Mouse (Mus musculus) hindbrain, embryonic 11.5 days (tissue): Measurements from ENCODE around the gene Cst6. TPM values are rescaled to one million over a fixed set of nuclear protein-coding genes. Genes with fewer than 3 reads are reported as not detected.

Experiments used
- ATAC-seq: fragments of 200-750 bp; cut with Nextera tagmentation; 2 replicates; pipeline ENCODE4 v1.8.0; 2017; ENCODE audit warnings: mild to moderate bottlenecking, moderate TSS enrichment, moderate library complexity; ENCODE audit not compliant: low FRiP score
- DNase-seq: peaks from one replicate; pipeline ENCODE4 v3.0.0-alpha.2; 2015; ENCODE audit warnings: low spot score
- H3K27ac ChIP-seq: fragments of 300-500 bp; sonication (generic); 2 replicates; pipeline ENCODE4 v1.5.1; 2014; ENCODE audit warnings: mild to moderate bottlenecking, low read depth, low read length
- H3K27me3 ChIP-seq: fragments of 300-500 bp; sonication (generic); 2 replicates; pipeline ENCODE4 v1.6.1; 2014; ENCODE audit warnings: mild to moderate bottlenecking, low read length, moderate library complexity, mixed read lengths; ENCODE audit not compliant: control insufficient read depth, insufficient read depth
- H3K36me3 ChIP-seq: fragments of 300-500 bp; sonication (generic); 2 replicates; pipeline ENCODE4 v1.6.1; 2014; ENCODE audit warnings: mild to moderate bottlenecking, low read length, moderate library complexity, mixed read lengths; ENCODE audit not compliant: control insufficient read depth, insufficient read depth
- H3K4me1 ChIP-seq: fragments of 300-500 bp; sonication (generic); replicated peaks from 2 replicates; pipeline ENCODE4 v1.6.1; 2014; ENCODE audit warnings: low read length, mixed read lengths; ENCODE audit not compliant: control insufficient read depth, insufficient read depth
- H3K4me2 ChIP-seq: fragments of 300-500 bp; sonication (generic); replicated peaks from 2 replicates; pipeline ENCODE4 v1.6.1; 2014; ENCODE audit warnings: mild to moderate bottlenecking, low read depth, low read length
- H3K4me3 ChIP-seq: fragments of 300-500 bp; sonication (generic); 2 replicates; pipeline ENCODE4 v1.5.1; 2014; ENCODE audit warnings: low read depth, low read length
- H3K9ac ChIP-seq: fragments of 300-500 bp; sonication (generic); 2 replicates; pipeline ENCODE4 v1.6.1; 2014; ENCODE audit warnings: low read depth, low read length
- H3K9me3 ChIP-seq: fragments of 300-500 bp; sonication (generic); 2 replicates; pipeline ENCODE4 v1.6.1; 2016; ENCODE audit warnings: low read length; ENCODE audit not compliant: control insufficient read depth
- WGBS: fragments of 180-500 bp; shearing (Covaris S2); extraction: QIAGEN DNeasy Blood & Tissue Kit; methylation state at CpG from one replicate; pipeline ENCODE4 v1.1.7; 2014; 5-methylcytosine and 5-hydroxymethylcytosine counted together
- polyA plus RNA-seq: library from polyadenylated mRNA; unstranded; fragments of >200 nt; fragmentation: Nextera tagmentation; extraction: Ambion mirVana; gene quantifications from 2 replicates; pipeline ENCODE4 v1.2.1, GENCODE M21; 2014

The Cst6 gene
- polyA plus RNA-seq, 1 experiment from 2014 or later = 2.3 TPM

GRCm38 (mm10) chr19:5383326-5383725, 34.0 kb upstream of the Cst6 start:
- no peak for ATAC-seq
- WGBS = 97% methylated on average over 12 of the region's 12 CpGs
- H3K27me3 ChIP-seq = no peaks in the 10 kb centered on the region

GRCm38 (mm10) chr19:5377446-5377845, 28.1 kb upstream of the Cst6 start:
- ATAC-seq (no peak), DNase-seq (no peak)
- Histone ChIP-seq H3K9me3 (no peaks in the 10 kb centered on the region), H3K27me3 (no peaks in the 10 kb centered on the region), H3K4me1 (no peaks in the 10 kb centered on the region), H3K9ac (no peak overlapping the region), H3K36me3 (peaks cover 18% of the 10 kb centered on the region), H3K27ac (no peak overlapping the region), H3K4me3 (no peak overlapping the region), H3K4me2 (no peak overlapping the region)
- 93% methylated on average over 1 of the region's 1 CpGs for WGBS

More at GRCm38 (mm10) chr19:5383326-5383725, 34.0 kb upstream of the Cst6 start:
- Histone ChIP-seq H3K4me3 (no peak overlapping the region), H3K27ac (no peak overlapping the region), H3K9ac (no peak overlapping the region), H3K36me3 (peaks cover 22% of the 10 kb centered on the region), H3K4me1 (peaks cover 4% of the 10 kb centered on the region; the same call in 1 of the 2 replicates), H3K4me2 (no peak overlapping the region), H3K9me3 (no peaks in the 10 kb centered on the region)
- DNase-seq = no peak

- 88% methylated on average over 4 of the region's 4 CpGs for WGBS
Measured at GRCm38 (mm10) chr19:5374748-5375147, 25.4 kb upstream of the Cst6 start.

GRCm38 (mm10) chr19:5374177-5374576, 24.8 kb upstream of the Cst6 start:
- ATAC-seq = no peak
- Histone ChIP-seq H3K9me3 (no peaks in the 10 kb centered on the region), H3K4me1 (no peaks in the 10 kb centered on the region), H3K4me3 (no peak overlapping the region), H3K27ac (no peak overlapping the region), H3K9ac (no peak overlapping the region), H3K4me2 (no peak overlapping the region), H3K36me3 (peaks cover 10% of the 10 kb centered on the region; the same call in 1 of the 2 replicates), H3K27me3 (no peaks in the 10 kb centered on the region)
- WGBS = 84% methylated on average over 4 of the region's 4 CpGs
- DNase-seq = no peak

More at GRCm38 (mm10) chr19:5374748-5375147, 25.4 kb upstream of the Cst6 start:
- H3K9me3 ChIP-seq = no peaks in the 10 kb centered on the region
- no peaks in the 10 kb centered on the region for H3K4me1 ChIP-seq
- H3K4me2 ChIP-seq = no peak overlapping the region
- DNase-seq (no peak), ATAC-seq (no peak)
- peaks cover 10% of the 10 kb centered on the region; the same call in 1 of the 2 replicates for H3K36me3 ChIP-seq
- H3K9ac ChIP-seq = no peak overlapping the region
- no peaks in the 10 kb centered on the region for H3K27me3 ChIP-seq
- H3K27ac ChIP-seq = no peak overlapping the region
- H3K4me3 ChIP-seq = peak overlapping the region; percentile 6; the same call in 1 of the 2 replicates

- H3K27me3 ChIP-seq = no peaks in the 10 kb centered on the region
- no peak overlapping the region for H3K27ac ChIP-seq
- peaks cover 4% of the 10 kb centered on the region; the same call in 1 of the 2 replicates for H3K4me1 ChIP-seq
- ATAC-seq = no peak
- H3K4me2 ChIP-seq = no peak overlapping the region
- peaks cover 6% of the 10 kb centered on the region; the same call in 1 of the 2 replicates for H3K36me3 ChIP-seq
- no peak overlapping the region for H3K9ac ChIP-seq
- H3K4me3 ChIP-seq = no peak overlapping the region
- WGBS = 96% methylated on average over 7 of the region's 7 CpGs
- H3K9me3 ChIP-seq = no peaks in the 10 kb centered on the region
- no peak for DNase-seq
Measured at GRCm38 (mm10) chr19:5372724-5373123, 23.4 kb upstream of the Cst6 start.

GRCm38 (mm10) chr19:5370932-5371331, 21.6 kb upstream of the Cst6 start:
- H3K27me3 ChIP-seq = no peaks in the 10 kb centered on the region
- H3K4me3 ChIP-seq = no peak overlapping the region
- ATAC-seq = no peak
- peaks cover 6% of the 10 kb centered on the region; the same call in 1 of the 2 replicates for H3K36me3 ChIP-seq
- WGBS = 88% methylated on average over 3 of the region's 3 CpGs
- H3K9me3 ChIP-seq = no peaks in the 10 kb centered on the region
- peak; percentile 11 for DNase-seq
- H3K4me2 ChIP-seq = no peak overlapping the region
- H3K4me1 ChIP-seq = peaks cover 4% of the 10 kb centered on the region; the same call in 1 of the 2 replicates
- no peak overlapping the region for H3K9ac ChIP-seq
- H3K27ac ChIP-seq = no peak overlapping the region

GRCm38 (mm10) chr19:5367455-5367854, 18.1 kb upstream of the Cst6 start:
- Histone ChIP-seq H3K4me1 (peaks cover 6% of the 10 kb centered on the region), H3K4me2 (peak overlapping the region; percentile 79), H3K27me3 (no peaks in the 10 kb centered on the region), H3K9me3 (no peaks in the 10 kb centered on the region), H3K4me3 (peak overlapping the region; percentile 90), H3K27ac (peak overlapping the region; percentile 78), H3K36me3 (peaks cover 10% of the 10 kb centered on the region; the same call in 1 of the 2 replicates), H3K9ac (peak overlapping the region; percentile 86)
- 11% methylated on average over 11 of the region's 11 CpGs for WGBS
- ATAC-seq = no peak
- no peak for DNase-seq

GRCm38 (mm10) chr19:5367053-5367359, 17.6 kb upstream of the Cst6 start, which contains the start of gene Banf1:
Gene Banf1, minus strand, starts transcription at chr19:5367168.
- peaks cover 6% of the 10 kb centered on the region for H3K4me1 ChIP-seq
- H3K9ac ChIP-seq = peak within 1 kb of the TSS; percentile 86
- H3K4me2 ChIP-seq = peak within 1 kb of the TSS; percentile 79
- DNase-seq (no peak), ATAC-seq (no peak)
- H3K27me3 ChIP-seq = no peaks in the 10 kb centered on the region
- H3K36me3 ChIP-seq = peaks cover 10% of the 10 kb centered on the region; the same call in 1 of the 2 replicates
- H3K4me3 ChIP-seq = peak within 1 kb of the TSS; percentile 90
- peak within 1 kb of the TSS; percentile 78 for H3K27ac ChIP-seq
- H3K9me3 ChIP-seq = no peaks in the 10 kb centered on the region
- whole genome bisulfite sequencing = 0% methylated on average over 33 of the region's 33 CpGs
